Mouse (Mus musculus): ENCODE data around the gene Vsig2. TPM values are rescaled to one million over a fixed set of nuclear protein-coding genes. Genes with fewer than 3 reads are reported as not detected.
A peak's percentile ranks its signal among the peaks of the same experiment; 100 is the strongest.

Vsig2 gene
- polyA plus RNA-seq, 1 experiment from 2014 or later = 94.9 TPM

- 49% methylated on average over 7 of the region's 7 CpGs for WGBS
- peak; percentile 40 for ATAC-seq
- Histone ChIP-seq H3K4me1 (ENCODE audit: insufficient read depth, low read depth, low read length) (no peaks in the 10 kb centered on the region; the same call in 1 of the 2 replicates), H3K9me3 (ENCODE audit: low read length) (no peaks in the 10 kb centered on the region), H3K27ac (ENCODE audit: low read length) (peak overlapping the region; percentile 77), H3K36me3 (ENCODE audit: insufficient read depth, low read length) (0 out of 2 replicates have a peak, but pooled peaks cover 2% of the 10 kb centered on the region), H3K4me3 (ENCODE audit: low read depth, low read length) (no peak overlapping the region), H3K4me2 (replicated peaks; ENCODE audit: low read depth, low read length) (no peak overlapping the region), H3K27me3 (replicated peaks; ENCODE audit: insufficient read depth, low read length) (no peaks in the 10 kb centered on the region), H3K9ac (replicated peaks; ENCODE audit: low read depth) (no peak overlapping the region)
- TF ChIP-seq EP300 (IDR thresholded peaks at IDR 0.05) = peak; percentile 75
- no peak for TF ChIP-seq CTCF (IDR thresholded peaks at IDR 0.05)
- DNase-seq (ENCODE audit: low spot score) = peak; percentile 60
Observed at GRCm38 (mm10) chr9:37541851-37542642, 3.0 kb downstream of the Vsig2 start.

- H3K27ac ChIP-seq (ENCODE audit: low read length) = peak overlapping the region; percentile 57
- ATAC-seq = no peak
- no peaks in the 10 kb centered on the region for H3K27me3 ChIP-seq (replicated peaks; ENCODE audit: insufficient read depth, low read length)
- no peaks in the 10 kb centered on the region; the same call in 1 of the 2 replicates for H3K4me1 ChIP-seq (ENCODE audit: insufficient read depth, low read depth, low read length)
- H3K4me3 ChIP-seq (ENCODE audit: low read depth, low read length) = peak overlapping the region; percentile 35
- no peak overlapping the region for H3K9ac ChIP-seq (replicated peaks; ENCODE audit: low read depth)
- H3K4me2 ChIP-seq (replicated peaks; ENCODE audit: low read depth, low read length) = peak overlapping the region; percentile 66
- H3K9me3 ChIP-seq (ENCODE audit: low read length) = no peaks in the 10 kb centered on the region
- 29% methylated on average over 12 of the region's 12 CpGs for WGBS
- DNase-seq (ENCODE audit: low spot score) = no peak
- no peaks in the 10 kb centered on the region for H3K36me3 ChIP-seq (ENCODE audit: insufficient read depth, low read length)
- TF ChIP-seq EP300 (IDR thresholded peaks at IDR 0.05) (no peak), CTCF (IDR thresholded peaks at IDR 0.05) (no peak)
Observed at GRCm38 (mm10) chr9:37543869-37544440, 4.9 kb downstream of the Vsig2 start.

GRCm38 (mm10) chr9:37544447-37545165 lies 5.6 kb downstream of the Vsig2 start:
- no peaks in the 10 kb centered on the region for H3K9me3 ChIP-seq (ENCODE audit: low read length)
- peak overlapping the region; percentile 57; the same call in 1 of the 2 replicates for H3K27ac ChIP-seq (ENCODE audit: low read length)
- peak; percentile 46; the same call in 1 of the 2 replicates for TF ChIP-seq EP300 (IDR thresholded peaks at IDR 0.05)
- peak; percentile 82 for TF ChIP-seq CTCF (IDR thresholded peaks at IDR 0.05)
- no peaks in the 10 kb centered on the region for H3K27me3 ChIP-seq (replicated peaks; ENCODE audit: insufficient read depth, low read length)
- peak overlapping the region; percentile 66 for H3K4me2 ChIP-seq (replicated peaks; ENCODE audit: low read depth, low read length)
- peak overlapping the region; percentile 35 for H3K4me3 ChIP-seq (ENCODE audit: low read depth, low read length)
- ATAC-seq (peak; percentile 81), DNase-seq (ENCODE audit: low spot score) (peak; percentile 87)
- no peaks in the 10 kb centered on the region for H3K36me3 ChIP-seq (ENCODE audit: insufficient read depth, low read length)
- H3K9ac ChIP-seq (replicated peaks; ENCODE audit: low read depth) = 0 out of 2 replicates have a peak overlapping the region, but pooled peaks have one; percentile 26
- no peaks in the 10 kb centered on the region; the same call in 1 of the 2 replicates for H3K4me1 ChIP-seq (ENCODE audit: insufficient read depth, low read depth, low read length)
- WGBS = 2% methylated on average over 29 of the region's 29 CpGs

GRCm38 (mm10) chr9:37545166-37545610 lies 6.1 kb downstream of the Vsig2 start:
- H3K36me3 ChIP-seq (ENCODE audit: insufficient read depth, low read length) = no peaks in the 10 kb centered on the region
- no peak; the same call in 1 of the 2 replicates for ATAC-seq
- DNase-seq (ENCODE audit: low spot score) = peak; percentile 7
- no peaks in the 10 kb centered on the region; the same call in 1 of the 2 replicates for H3K4me1 ChIP-seq (ENCODE audit: insufficient read depth, low read depth, low read length)
- H3K27ac ChIP-seq (ENCODE audit: low read length) = no peak overlapping the region
- peak overlapping the region; percentile 35; the same call in 1 of the 2 replicates for H3K4me3 ChIP-seq (ENCODE audit: low read depth, low read length)
- no peaks in the 10 kb centered on the region for H3K27me3 ChIP-seq (replicated peaks; ENCODE audit: insufficient read depth, low read length)
- no peak overlapping the region for H3K9ac ChIP-seq (replicated peaks; ENCODE audit: low read depth)
- H3K4me2 ChIP-seq (replicated peaks; ENCODE audit: low read depth, low read length) = peak overlapping the region; percentile 66
- WGBS = 21% methylated on average over 17 of the region's 17 CpGs
- H3K9me3 ChIP-seq (ENCODE audit: low read length) = no peaks in the 10 kb centered on the region
- TF ChIP-seq EP300 (IDR thresholded peaks at IDR 0.05) (no peak), CTCF (IDR thresholded peaks at IDR 0.05) (no peak)

GRCm38 (mm10) chr9:37545847-37546452 lies 6.9 kb downstream of the Vsig2 start:
- Histone ChIP-seq H3K27me3 (replicated peaks; ENCODE audit: insufficient read depth, low read length) (no peaks in the 10 kb centered on the region), H3K4me1 (ENCODE audit: insufficient read depth, low read depth, low read length) (no peaks in the 10 kb centered on the region; the same call in 1 of the 2 replicates), H3K9ac (replicated peaks; ENCODE audit: low read depth) (no peak overlapping the region), H3K27ac (ENCODE audit: low read length) (no peak overlapping the region), H3K4me2 (replicated peaks; ENCODE audit: low read depth, low read length) (no peak overlapping the region), H3K4me3 (ENCODE audit: low read depth, low read length) (no peak overlapping the region), H3K9me3 (ENCODE audit: low read length) (no peaks in the 10 kb centered on the region), H3K36me3 (ENCODE audit: insufficient read depth, low read length) (no peaks in the 10 kb centered on the region)
- TF ChIP-seq CTCF (IDR thresholded peaks at IDR 0.05) = no peak
- TF ChIP-seq EP300 (IDR thresholded peaks at IDR 0.05) = no peak
- peak; percentile 4 for DNase-seq (ENCODE audit: low spot score)
- WGBS = 39% methylated on average over 27 of the region's 27 CpGs
- no peak for ATAC-seq
